Mouse (Mus musculus) gonadal fat pad, adult 2 months (tissue): ENCODE measurements around the gene Cgnl1. TPM values are rescaled to one million over a fixed set of nuclear protein-coding genes. Genes with fewer than 3 reads are reported as not detected.

ENCODE experiments used
- DNase-seq: peaks from one replicate; pipeline ENCODE4 v3.0.0-alpha.2; 2012; ENCODE audit warnings: low read depth
- polyA plus RNA-seq: library from polyadenylated mRNA; depleted of rRNA; stranded (reverse); fragments of >200 nt; gene quantifications from 2 replicates; pipeline ENCODE4 v1.2.3, GENCODE M21; 2012; rRNA removed

Gene Cgnl1
- polyA plus RNA-seq, 1 experiment, result 20.3 TPM

DNA sequence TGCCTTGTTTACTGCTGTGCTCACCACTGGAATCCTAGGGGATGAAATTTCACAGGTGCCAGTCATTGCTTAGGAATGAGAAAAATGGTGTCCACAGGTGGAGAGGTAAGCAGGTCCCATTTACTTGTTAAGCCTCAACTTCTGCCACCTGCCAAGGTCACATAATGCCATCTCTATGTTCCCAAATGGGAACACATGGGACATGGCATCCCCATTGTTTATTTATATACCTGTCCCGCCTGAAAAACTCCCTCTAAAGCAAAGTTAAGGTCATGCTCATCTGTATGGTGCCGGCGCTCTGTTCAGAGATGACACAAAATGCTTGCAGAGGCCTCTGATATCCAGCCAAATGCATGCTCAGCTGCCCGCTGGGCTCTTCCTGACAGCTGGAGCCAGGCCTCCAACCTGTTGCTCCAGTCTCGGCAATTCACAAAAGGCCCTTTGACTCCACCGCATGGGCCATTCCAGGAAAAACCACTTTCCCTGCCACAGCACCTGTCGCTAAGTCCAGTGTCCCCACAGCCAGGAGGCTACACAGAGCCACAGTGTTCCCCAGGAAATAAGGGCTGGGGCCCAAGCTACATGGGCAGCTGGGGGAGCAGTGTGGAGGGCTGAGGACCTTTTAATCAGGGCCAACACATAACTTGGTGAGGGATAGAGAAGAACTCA, 192.4 kb downstream of the Cgnl1 start:
- peak; percentile 62 for DNase-seq

Other genes starting within 250 kb of the Cgnl1 start
- 18.2 and 18.8 TPM in 2 replicates for gene Myzap, start 179.2 kb downstream of the Cgnl1 start, polyA plus RNA-seq